Mouse (Mus musculus) stomach, postnatal 0 days (tissue): ENCODE measurements at regions not wholly inside any gene's neighbourhood (a gene's known extent, or its start where the extent isn't known, plus 50 kb on each side); places are given as distances from the start of the nearest gene placed in this dataset.

Source experiments
- ATAC-seq: fragments of 200-750 bp; cut with Nextera tagmentation; 2 replicates; pipeline ENCODE4 v1.8.0; 2017; ENCODE audit not compliant: low FRiP score, low TSS enrichment
- DNase-seq: peaks from one replicate; pipeline ENCODE4 v3.0.0-alpha.2; 2016; ENCODE audit warnings: low spot score
- H3K27ac ChIP-seq: fragments of 300-500 bp; sonication (generic); replicated peaks from 2 replicates; pipeline ENCODE4 v1.5.1; 2014; ENCODE audit warnings: mild to moderate bottlenecking, control low read depth
- H3K27me3 ChIP-seq: fragments of 300-500 bp; sonication (generic); 2 replicates; pipeline ENCODE4 v1.6.1; 2014; ENCODE audit warnings: low read length; ENCODE audit not compliant: control insufficient read depth, insufficient read depth
- H3K36me3 ChIP-seq: fragments of 300-500 bp; sonication (generic); 2 replicates; pipeline ENCODE4 v1.6.1; 2014; ENCODE audit warnings: low read length, mixed read lengths; ENCODE audit not compliant: control insufficient read depth, insufficient read depth
- H3K4me1 ChIP-seq: fragments of 300-500 bp; sonication (generic); replicated peaks from 2 replicates; pipeline ENCODE4 v1.6.1; 2014; ENCODE audit warnings: antibody characterized with exemption; ENCODE audit not compliant: control insufficient read depth, insufficient read depth
- H3K4me2 ChIP-seq: fragments of 300-500 bp; sonication (generic); replicated peaks from 2 replicates; pipeline ENCODE4 v1.6.1; 2014; ENCODE audit warnings: low read depth, mild to moderate bottlenecking, control low read depth, moderate library complexity
- H3K4me3 ChIP-seq: fragments of 300-500 bp; sonication (generic); 2 replicates; pipeline ENCODE4 v1.5.1; 2014; ENCODE audit warnings: low read depth, low read length, control low read depth
- H3K9ac ChIP-seq: fragments of 300-500 bp; sonication (generic); 2 replicates; pipeline ENCODE4 v1.6.1; 2014; ENCODE audit warnings: mild to moderate bottlenecking, low read length, control low read depth, mixed read lengths
- H3K9me3 ChIP-seq: fragments of 300-500 bp; sonication (generic); 2 replicates; pipeline ENCODE4 v1.6.1; 2016; ENCODE audit warnings: low read length; ENCODE audit not compliant: control insufficient read depth
- CTCF ChIP-seq: IDR thresholded peaks from 2 replicates; pipeline ENCODE4 v1.5.1; 2016; ENCODE audit warnings: antibody characterized with exemption, low read depth, mild to moderate bottlenecking, moderate library complexity
- EP300 ChIP-seq: optimal IDR thresholded peaks from 2 replicates; pipeline ENCODE3; 2016; ENCODE audit warnings: antibody characterized with exemption
- WGBS: fragments of 180-500 bp; shearing (Covaris S2); extraction: QIAGEN DNeasy Blood & Tissue Kit; methylation state at CpG from one replicate; pipeline ENCODE4 v1.1.7; 2014; 5-methylcytosine and 5-hydroxymethylcytosine counted together

DNA sequence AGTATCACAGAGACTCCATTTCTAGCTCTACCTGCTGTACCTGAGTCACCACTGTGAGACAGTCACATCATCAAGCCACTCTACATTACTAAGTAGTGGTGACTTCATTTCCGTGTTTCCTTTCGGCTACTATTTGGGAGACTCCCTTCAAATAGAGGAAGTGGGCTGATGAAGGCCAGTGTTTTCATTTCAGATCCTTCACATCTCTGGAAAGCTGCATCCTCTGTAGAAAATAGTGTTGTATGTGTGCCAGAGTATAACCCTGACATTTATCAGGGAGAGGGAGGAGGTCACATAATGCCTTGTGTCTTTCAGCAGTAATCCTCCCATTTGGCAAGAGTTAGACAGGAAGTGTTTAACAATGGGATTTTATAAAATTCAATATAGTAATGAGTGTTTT is 117.7 kb downstream of the Ogfrl1 start:
- DNase-seq (no peak), ATAC-seq (no peak; the same call in 1 of the 2 replicates)
- Histone ChIP-seq H3K4me3 (no peak overlapping the region), H3K4me1 (no peaks in the 10 kb centered on the region), H3K9me3 (no peaks in the 10 kb centered on the region), H3K4me2 (no peak overlapping the region), H3K36me3 (no peaks in the 10 kb centered on the region), H3K27me3 (no peaks in the 10 kb centered on the region), H3K27ac (no peak overlapping the region), H3K9ac (no peak overlapping the region)
- 71% methylated on average over 2 of the region's 2 CpGs for WGBS
- TF ChIP-seq EP300 (no peak), CTCF (no peak)

DNA sequence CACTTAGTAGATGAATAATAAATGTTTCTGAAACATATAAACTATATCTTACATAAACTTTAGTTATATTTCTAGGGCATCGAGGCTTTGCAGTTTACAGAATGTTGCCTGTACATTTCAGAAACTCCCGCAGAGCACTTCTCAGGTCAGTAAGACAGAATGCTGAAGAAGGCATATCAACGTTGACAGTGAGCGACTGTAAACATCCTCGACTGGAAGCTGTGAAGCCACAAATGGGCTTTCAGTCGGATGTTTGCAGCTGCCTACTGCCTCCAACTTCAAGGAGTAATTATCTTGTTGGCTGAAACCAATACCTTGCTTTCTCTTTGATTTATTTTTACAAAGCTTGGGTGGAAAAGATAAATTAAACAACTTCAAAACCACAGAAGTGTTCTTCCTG is 125.5 kb downstream of the Ogfrl1 start:
- H3K4me2 ChIP-seq = no peak overlapping the region
- no peak overlapping the region for H3K27ac ChIP-seq
- H3K36me3 ChIP-seq = no peaks in the 10 kb centered on the region
- ATAC-seq = no peak
- H3K4me1 ChIP-seq = 0 out of 2 replicates have a peak, but pooled peaks cover 2% of the 10 kb centered on the region
- H3K4me3 ChIP-seq = no peak overlapping the region
- H3K27me3 ChIP-seq = no peaks in the 10 kb centered on the region
- TF ChIP-seq CTCF = no peak
- no peak for TF ChIP-seq EP300
- WGBS = 30% methylated on average over 6 of the region's 6 CpGs
- DNase-seq = no peak
- no peaks in the 10 kb centered on the region for H3K9me3 ChIP-seq
- H3K9ac ChIP-seq = no peak overlapping the region

DNA sequence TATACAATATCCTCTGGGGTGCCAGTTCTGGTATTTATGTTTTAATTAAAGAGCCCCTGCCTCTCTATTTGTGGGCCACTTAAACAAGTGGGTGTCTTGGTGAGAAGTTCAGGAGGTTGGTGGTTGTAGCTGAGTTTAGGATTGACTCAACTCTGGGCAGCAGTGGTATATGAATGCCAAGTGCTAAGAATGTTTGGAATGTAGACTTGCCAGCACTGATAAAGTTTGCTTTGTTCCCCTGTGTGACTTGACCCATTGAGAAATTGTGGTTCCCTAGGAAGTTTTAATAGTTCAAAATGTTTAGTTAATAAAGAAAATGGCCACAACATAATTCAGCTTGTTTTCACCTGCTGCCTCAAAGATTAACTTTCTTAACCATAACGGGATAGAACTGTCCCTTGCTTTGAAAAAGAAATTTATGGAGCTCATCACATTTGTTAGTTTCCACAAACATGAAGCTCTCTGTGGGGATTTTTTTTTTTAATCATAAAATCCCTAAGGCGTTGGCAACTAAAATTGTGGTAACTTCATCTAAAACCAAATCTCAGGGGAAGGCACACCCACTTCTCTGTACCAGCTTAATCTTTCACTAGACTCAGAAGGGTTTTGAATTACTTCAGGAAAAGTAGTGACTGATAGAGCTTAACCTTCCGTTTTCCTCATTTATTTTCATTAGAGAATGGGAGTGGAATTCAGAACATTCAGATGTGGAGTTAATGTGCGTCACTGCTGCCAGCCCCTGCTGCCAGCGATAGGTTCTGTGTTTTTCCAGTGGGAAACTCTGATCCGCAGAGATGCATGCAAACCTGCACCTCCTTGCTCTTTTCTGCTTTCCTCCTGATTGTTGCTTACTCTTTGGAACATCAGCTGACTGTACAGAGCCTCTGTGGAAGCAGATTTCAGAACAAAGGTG is 126.4 kb downstream of the Ogfrl1 start:
- no peak overlapping the region for H3K27ac ChIP-seq
- H3K9ac ChIP-seq = no peak overlapping the region
- no peaks in the 10 kb centered on the region for H3K9me3 ChIP-seq
- H3K36me3 ChIP-seq = no peaks in the 10 kb centered on the region
- no peaks in the 10 kb centered on the region for H3K27me3 ChIP-seq
- ATAC-seq (no peak), DNase-seq (no peak)
- H3K4me1 ChIP-seq = 0 out of 2 replicates have a peak, but pooled peaks cover 2% of the 10 kb centered on the region
- WGBS = 21% methylated on average over 6 of the region's 6 CpGs
- no peak overlapping the region for H3K4me2 ChIP-seq
- TF ChIP-seq CTCF (no peak), EP300 (no peak)
- no peak overlapping the region for H3K4me3 ChIP-seq

DNA sequence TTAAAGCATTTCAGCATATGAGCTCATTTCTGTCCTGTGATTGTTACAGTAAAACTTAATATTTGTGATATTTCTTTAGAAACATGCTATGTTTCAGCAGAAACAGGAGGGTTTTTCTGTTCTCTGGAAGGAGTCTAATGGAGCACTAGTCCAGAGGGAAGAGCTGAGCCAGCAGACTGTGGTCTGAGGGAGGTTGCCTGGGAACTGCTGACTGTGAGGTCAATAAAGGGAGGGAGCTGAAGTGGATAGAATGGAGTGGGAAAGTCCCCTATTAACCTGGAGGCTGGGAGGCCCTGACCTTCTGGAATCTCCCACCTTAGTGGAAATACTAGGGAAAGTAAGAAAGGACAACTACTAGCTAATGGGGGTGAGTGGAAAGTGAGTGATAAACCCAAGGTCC is 129.5 kb downstream of the Ogfrl1 start:
- no peak for DNase-seq
- Histone ChIP-seq H3K4me1 (0 out of 2 replicates have a peak, but pooled peaks cover 2% of the 10 kb centered on the region), H3K4me2 (no peak overlapping the region), H3K9ac (no peak overlapping the region), H3K9me3 (no peaks in the 10 kb centered on the region), H3K27ac (no peak overlapping the region), H3K27me3 (no peaks in the 10 kb centered on the region), H3K4me3 (no peak overlapping the region), H3K36me3 (no peaks in the 10 kb centered on the region)
- no peak for TF ChIP-seq CTCF
- no peak for TF ChIP-seq EP300
- ATAC-seq = no peak

DNA sequence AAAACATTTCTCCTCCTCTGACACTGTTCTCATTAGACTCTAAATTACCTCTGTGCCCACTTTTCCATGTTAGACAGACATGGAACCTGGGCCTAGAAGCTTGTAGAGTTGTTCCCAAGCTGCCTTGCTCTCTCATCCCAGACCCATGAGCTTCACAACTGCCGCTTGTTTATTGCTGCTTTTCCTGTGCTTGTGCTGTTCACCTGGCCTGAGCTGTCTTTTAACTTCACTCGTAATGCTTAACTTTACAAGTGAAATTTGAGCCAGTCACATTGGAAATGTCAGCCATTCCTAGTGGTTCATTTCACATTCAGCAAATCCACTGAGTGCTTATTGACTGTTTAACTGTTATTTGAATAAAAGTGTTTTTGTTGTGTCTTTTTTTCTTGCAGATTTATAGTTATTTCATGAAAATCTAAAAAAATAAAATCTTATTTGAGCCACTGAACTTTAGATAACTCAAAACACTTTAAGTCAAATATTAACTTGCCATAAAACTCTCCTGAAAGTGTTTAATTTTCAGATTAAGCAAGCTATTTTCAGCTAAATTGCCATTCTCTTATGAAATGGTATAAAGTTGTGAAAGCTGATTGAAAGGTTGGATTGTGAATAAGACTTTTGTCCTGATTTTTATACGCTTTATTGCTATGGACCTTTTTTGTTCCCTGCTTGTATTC is 131.9 kb downstream of the Ogfrl1 start:
- ATAC-seq = no peak
- DNase-seq = no peak
- WGBS = 78% methylated on average over 3 of the region's 3 CpGs
- Histone ChIP-seq H3K36me3 (no peaks in the 10 kb centered on the region), H3K9me3 (no peaks in the 10 kb centered on the region), H3K27ac (no peak overlapping the region), H3K4me3 (no peak overlapping the region), H3K4me2 (no peak overlapping the region), H3K4me1 (no peaks in the 10 kb centered on the region), H3K9ac (no peak overlapping the region), H3K27me3 (no peaks in the 10 kb centered on the region)
- TF ChIP-seq CTCF = no peak

DNA sequence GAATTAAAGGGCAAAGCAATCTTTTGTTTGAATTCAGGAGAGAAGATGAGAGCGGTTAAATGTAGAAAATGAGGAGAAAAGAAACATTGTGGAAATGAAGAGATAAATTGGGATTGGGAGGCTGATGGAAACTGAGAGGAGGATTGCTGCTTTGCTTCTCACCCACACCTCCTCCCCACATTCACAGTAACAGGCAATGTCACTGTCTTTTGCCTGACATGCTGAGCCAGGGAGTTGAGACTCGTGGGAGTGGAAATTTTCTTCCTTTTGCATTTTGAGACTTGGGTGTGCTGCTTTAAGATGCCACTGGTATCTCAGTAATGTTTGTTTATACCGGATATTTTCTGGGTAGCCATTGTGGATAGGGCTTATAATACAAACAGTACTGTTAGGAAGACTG is 133.3 kb downstream of the Ogfrl1 start:
- DNase-seq = no peak
- H3K4me2 ChIP-seq = no peak overlapping the region
- H3K9ac ChIP-seq = no peak overlapping the region
- WGBS = 30% methylated on average over 3 of the region's 3 CpGs
- H3K36me3 ChIP-seq = no peaks in the 10 kb centered on the region
- no peaks in the 10 kb centered on the region for H3K9me3 ChIP-seq
- ATAC-seq = no peak
- H3K27ac ChIP-seq = no peak overlapping the region
- no peak overlapping the region for H3K4me3 ChIP-seq
- no peak for TF ChIP-seq CTCF
- no peak for TF ChIP-seq EP300
- H3K4me1 ChIP-seq = no peaks in the 10 kb centered on the region
- no peaks in the 10 kb centered on the region for H3K27me3 ChIP-seq
